Mouse (Mus musculus) brain, embryonic 14.5 days (tissue): ENCODE measurements around the gene Lcor.

Source experiments
- CTCF ChIP-seq: fragments of 200-500 bp; IDR thresholded peaks from 2 replicates; pipeline ENCODE4 v1.5.1; 2012; ENCODE audit warnings: inconsistent platforms, mild to moderate bottlenecking, moderate library complexity, borderline replicate concordance; ENCODE audit not compliant: insufficient read depth, insufficient read length; ENCODE audit errors: extremely low read depth
- POLR2A ChIP-seq: fragments of 200-500 bp; IDR thresholded peaks from 2 replicates; pipeline ENCODE4 v1.6.1; 2012; ENCODE audit warnings: mild to moderate bottlenecking, inconsistent platforms, borderline replicate concordance; ENCODE audit not compliant: poor library complexity, insufficient read depth, insufficient read length, severe bottlenecking; ENCODE audit errors: extremely low read depth

DNA sequence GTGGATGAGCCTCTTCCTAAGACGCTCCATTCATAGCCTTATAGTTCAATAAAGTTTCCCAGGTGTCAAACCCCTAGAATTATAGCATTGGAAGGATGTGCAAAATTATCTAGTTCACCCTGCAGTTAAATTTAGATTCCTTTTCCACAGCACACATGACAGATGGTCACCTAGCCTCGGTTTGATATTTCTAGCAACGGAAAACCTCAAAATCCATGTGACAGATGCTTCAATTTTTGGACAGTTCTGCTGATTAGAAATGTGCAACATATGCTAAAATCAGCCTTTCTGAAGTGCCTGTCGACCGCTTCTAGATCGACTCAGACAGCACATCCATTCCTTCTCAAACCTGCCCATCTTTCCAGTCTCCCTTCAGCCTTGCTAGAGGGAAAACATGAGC is 43.5 kb upstream of the Lcor start:
- TF ChIP-seq POLR2A (no peak), CTCF (no peak)
